Mouse (Mus musculus) bone marrow macrophage, adult 2 months (primary cell): ENCODE results near the gene Aunip. TPM values are rescaled to one million over a fixed set of nuclear protein-coding genes. Genes with fewer than 3 reads are reported as not detected.

Source experiments
- H3K27ac ChIP-seq: 2 replicates; pipeline ENCODE4 v1.5.1; 2012; ENCODE audit warnings: low read depth, low read length; ENCODE audit not compliant: insufficient read depth
- H3K4me1 ChIP-seq: 2 replicates; pipeline ENCODE4 v1.6.1; 2012; ENCODE audit warnings: low read length; ENCODE audit not compliant: control insufficient read depth, insufficient read depth
- H3K4me3 ChIP-seq: 2 replicates; pipeline ENCODE4 v1.5.1; 2012; ENCODE audit warnings: mild to moderate bottlenecking, low read length, moderate library complexity; ENCODE audit not compliant: insufficient read depth
- CTCF ChIP-seq: IDR thresholded peaks from 2 replicates; pipeline ENCODE4 v1.5.1; 2012; ENCODE audit warnings: low read depth, mild to moderate bottlenecking, low read length, moderate library complexity
- POLR2A ChIP-seq: IDR thresholded peaks from 2 replicates; pipeline ENCODE4 v1.6.1; 2012; ENCODE audit warnings: mild to moderate bottlenecking, low read depth, low read length, borderline replicate concordance
- polyA plus RNA-seq: library from polyadenylated mRNA; stranded (reverse); fragments of >200 nt; gene quantifications from 2 replicates; pipeline ENCODE4 v1.2.4, GENCODE M21; 2012; ENCODE audit not compliant: missing spikeins, insufficient read depth, insufficient read length

Gene Aunip
- polyA plus RNA-seq, 1 experiment, result 4.0 TPM

GRCm38 (mm10) chr4:134567377-134568226 is 56.8 kb downstream of the Aunip start:
- Histone ChIP-seq H3K4me1 (no peaks in the 10 kb centered on the region), H3K27ac (no peak overlapping the region), H3K4me3 (no peak overlapping the region)
- no peak for TF ChIP-seq CTCF
- TF ChIP-seq POLR2A, result no peak

GRCm38 (mm10) chr4:134569205-134569604 is 58.4 kb downstream of the Aunip start:
- H3K4me3 ChIP-seq, result no peak overlapping the region
- TF ChIP-seq POLR2A (no peak), CTCF (0 out of 2 replicates have a peak, but pooled peaks have one; percentile 16)
- H3K27ac ChIP-seq, result no peak overlapping the region
- no peaks in the 10 kb centered on the region for H3K4me1 ChIP-seq

- TF ChIP-seq POLR2A (no peak), CTCF (no peak)
- Histone ChIP-seq H3K4me1 (no peaks in the 10 kb centered on the region), H3K27ac (no peak overlapping the region), H3K4me3 (no peak overlapping the region)
Observed at GRCm38 (mm10) chr4:134569831-134570230, 59.0 kb downstream of the Aunip start.

GRCm38 (mm10) chr4:134570704-134571451 is 60.1 kb downstream of the Aunip start:
- TF ChIP-seq POLR2A (no peak), CTCF (no peak)
- H3K4me3 ChIP-seq, result no peak overlapping the region
- no peak overlapping the region for H3K27ac ChIP-seq
- no peaks in the 10 kb centered on the region for H3K4me1 ChIP-seq

GRCm38 (mm10) chr4:134572449-134573300 is 61.9 kb downstream of the Aunip start:
- Histone ChIP-seq H3K27ac (no peak overlapping the region), H3K4me1 (no peaks in the 10 kb centered on the region), H3K4me3 (no peak overlapping the region)
- TF ChIP-seq POLR2A (no peak), CTCF (no peak)

Other genes starting within 250 kb of the Aunip start
- gene Pdik1l, start 223.1 kb upstream of the Aunip start, polyA plus RNA-seq, result 12.2 and 15.2 TPM in 2 replicates
- gene Trim63, start 195.9 kb upstream of the Aunip start, polyA plus RNA-seq, result not detected in 2 replicates
- not detected in 2 replicates for gene Slc30a2, start 167.8 kb upstream of the Aunip start, polyA plus RNA-seq
- 0.56 TPM in 1 of 2 replicates, not detected in the other for gene Extl1, start 127.1 kb upstream of the Aunip start, polyA plus RNA-seq
- 6.4 and 8.0 TPM in 2 replicates for gene Pafah2, start 114.7 kb upstream of the Aunip start, polyA plus RNA-seq
- gene Stmn1, start 42.7 kb upstream of the Aunip start, polyA plus RNA-seq, result 314 and 367 TPM in 2 replicates
- gene Paqr7, start 14.3 kb upstream of the Aunip start, polyA plus RNA-seq, result 37.0 and 41.9 TPM in 2 replicates
- gene Mtfr1l, start 24.4 kb downstream of the Aunip start, polyA plus RNA-seq, result 58.9 and 59.7 TPM in 2 replicates
- gene Selenon, start 41.2 kb downstream of the Aunip start, polyA plus RNA-seq, result 28.4 and 33.3 TPM in 2 replicates
- 87.4 and 93.7 TPM in 2 replicates for gene Man1c1, start 193.3 kb downstream of the Aunip start, polyA plus RNA-seq